Mouse (Mus musculus): ENCODE results near the gene Lrp4.
A peak's percentile ranks its signal among the peaks of the same experiment; 100 is the strongest.

The Lrp4 gene

DNA sequence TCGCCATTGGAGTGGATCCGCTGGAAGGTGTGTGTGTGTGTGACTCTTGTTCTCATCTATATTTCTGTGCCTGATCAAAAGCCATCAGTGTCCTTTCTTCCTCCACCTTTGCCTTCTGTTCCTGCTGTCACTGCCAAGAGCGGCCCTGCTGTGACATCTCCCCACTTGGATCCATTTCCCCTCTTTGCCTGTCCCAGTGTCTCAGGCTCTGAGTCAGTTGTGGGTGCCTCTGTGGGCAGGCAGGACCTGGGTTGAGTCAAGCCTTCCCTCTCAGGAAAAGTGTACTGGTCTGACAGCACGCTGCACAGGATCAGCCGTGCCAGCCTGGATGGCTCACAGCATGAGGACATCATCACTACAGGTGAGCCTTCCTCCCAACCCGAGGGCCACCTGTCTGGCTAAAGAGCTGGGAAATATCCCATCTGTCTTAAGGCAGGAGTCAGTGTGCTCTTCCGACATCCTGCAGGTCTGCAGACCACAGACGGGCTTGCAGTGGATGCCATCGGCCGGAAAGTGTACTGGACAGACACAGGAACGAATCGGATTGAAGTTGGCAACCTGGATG, 34.8 kb downstream of the Lrp4 start:
- DNase-seq, result no peak

DNA sequence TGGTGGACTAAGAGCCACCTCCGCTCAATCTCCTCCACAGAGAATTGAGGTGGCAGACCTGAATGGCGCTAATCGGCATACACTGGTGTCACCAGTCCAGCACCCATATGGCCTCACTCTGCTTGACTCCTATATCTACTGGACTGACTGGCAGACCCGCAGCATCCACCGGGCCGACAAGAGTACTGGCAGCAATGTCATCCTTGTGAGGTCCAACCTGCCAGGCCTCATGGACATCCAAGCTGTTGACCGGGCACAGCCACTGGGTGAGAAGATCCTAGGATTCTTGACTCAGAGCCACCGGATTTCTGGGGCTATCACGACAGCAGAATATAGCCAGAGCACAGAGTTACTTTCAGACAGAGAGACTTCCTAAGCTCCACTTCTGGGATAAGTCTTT, 36.7 kb downstream of the Lrp4 start:
- DNase-seq, result no peak

DNA sequence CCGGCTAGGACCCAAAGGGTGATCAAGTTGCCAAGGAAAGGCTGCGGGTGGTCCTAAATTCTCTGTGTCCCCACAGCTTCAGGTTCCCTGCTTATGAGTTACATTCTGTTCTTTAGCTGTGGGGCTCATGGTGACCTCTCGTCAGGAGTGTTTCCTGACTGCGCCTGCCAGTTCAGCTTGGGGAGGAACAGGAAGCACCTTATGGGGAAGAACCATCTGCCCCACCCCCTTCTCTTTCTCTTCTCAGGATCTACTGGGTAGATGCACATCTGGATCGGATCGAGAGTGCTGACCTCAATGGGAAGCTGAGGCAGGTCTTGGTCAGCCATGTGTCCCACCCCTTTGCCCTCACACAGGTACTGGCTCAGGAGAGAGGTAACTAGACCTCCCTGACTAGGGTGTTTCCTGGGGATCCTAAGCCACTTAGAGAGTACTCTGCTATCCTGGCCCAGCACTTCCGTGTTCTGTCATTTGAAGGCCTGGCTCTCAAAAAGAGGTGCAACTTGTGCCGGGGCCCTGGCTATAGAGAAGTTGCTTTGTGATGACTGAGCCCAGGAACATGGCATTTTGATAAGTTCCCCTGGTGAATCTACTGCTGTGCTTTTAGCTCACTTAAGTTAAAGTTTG, 40.9 kb downstream of the Lrp4 start:
- DNase-seq, result no peak

- no peak for DNase-seq
Measured at GRCm38 (mm10) chr2:91508076-91508475, 50.8 kb downstream of the Lrp4 start.

- peak in 1 of 2 experiments; percentile 28 for DNase-seq
Measured at GRCm38 (mm10) chr2:91517186-91517585, 59.9 kb downstream of the Lrp4 start.

DNA sequence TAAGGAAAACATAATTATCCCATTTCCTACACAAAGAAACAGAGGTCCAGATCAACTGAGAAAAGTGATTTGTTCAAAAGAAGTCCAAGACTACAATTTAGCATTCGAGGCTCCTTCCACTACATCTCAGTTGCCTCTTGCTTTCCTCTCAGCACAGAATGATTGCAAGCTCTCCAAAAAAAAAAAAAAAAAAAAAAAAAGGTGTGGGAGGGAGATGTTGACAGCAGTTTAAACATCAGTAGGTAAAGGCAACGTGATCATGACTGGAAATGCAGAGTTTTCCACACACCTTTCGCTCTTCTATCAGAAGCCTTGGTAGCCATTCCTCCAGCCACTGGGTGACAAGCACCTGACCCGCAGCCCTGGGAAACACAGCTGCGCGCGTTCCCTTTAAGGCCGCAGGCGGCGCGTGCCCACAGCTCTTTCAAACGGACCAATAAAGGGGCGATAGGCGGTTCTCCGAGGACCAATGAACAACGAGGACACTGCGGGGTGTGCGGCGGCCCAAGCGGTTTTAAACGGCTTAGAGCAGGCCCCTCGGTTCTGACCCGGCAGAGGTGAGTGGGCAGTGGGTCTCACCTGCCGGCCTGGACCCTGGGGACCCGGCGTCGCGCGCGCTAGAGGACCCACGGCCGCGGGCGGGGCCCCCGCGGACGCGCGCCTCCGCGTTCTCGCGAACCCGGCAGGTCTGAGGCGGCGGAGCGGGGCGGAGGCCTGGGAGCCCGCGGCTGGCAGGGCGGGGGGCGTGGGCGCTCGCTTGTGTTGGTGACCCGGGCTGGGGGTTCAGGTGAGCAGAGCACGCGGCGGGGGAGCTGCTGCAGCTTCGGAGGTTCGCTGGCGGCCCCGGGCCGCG, 69.2 kb downstream of the Lrp4 start, which contains the start of gene Ckap5:
TSS of gene Ckap5 (plus strand) at position 469 of the 853 bp plus-strand sequence.
- DNase-seq, result peak; percentile 93 to 95

- DNase-seq, result no peak
Measured at GRCm38 (mm10) chr2:91527147-91527486, 69.8 kb downstream of the Lrp4 start.

DNA sequence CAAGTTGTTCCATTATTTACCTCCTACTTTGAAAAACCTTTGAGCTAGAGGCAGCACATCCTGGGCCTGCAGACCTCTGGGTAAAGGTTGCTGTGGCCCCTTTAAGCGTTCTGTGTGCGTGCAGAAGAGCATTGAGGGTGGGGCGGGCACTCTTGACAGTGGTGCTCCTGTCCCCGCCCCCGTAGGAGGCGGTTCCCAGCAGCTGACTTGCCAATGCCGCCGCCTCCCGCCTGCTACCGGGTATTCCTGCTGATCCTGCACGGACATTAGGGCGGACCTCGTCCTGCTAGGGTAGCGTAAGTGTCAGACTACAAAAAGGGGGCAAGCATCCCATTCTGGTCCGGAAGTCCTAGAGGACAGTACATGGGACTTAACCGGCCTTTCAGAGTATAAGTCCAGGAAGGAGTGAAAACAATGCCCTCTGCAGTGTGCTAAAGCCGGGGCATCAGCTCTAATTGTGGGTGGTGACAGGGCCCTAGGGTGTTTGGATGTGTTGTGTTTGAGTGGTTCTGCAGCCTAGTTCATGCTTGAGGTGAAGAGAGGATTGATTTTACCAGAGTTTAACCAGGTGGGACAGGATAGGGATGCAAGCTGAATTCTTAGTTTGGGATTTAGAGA, 80.4 kb downstream of the Lrp4 start:
- DNase-seq, result peak; percentile 86 to 93

All from kidney, postnatal 4 days (tissue).